ENCODE assay signal across 16 mouse cellular contexts in genomic region chr14:11743726-11744125, GRCm38 (mm10).
DNase-seq lines count a peak whose midpoint lies in the region.
"Had no signal": no experiment of that assay in that cellular context is flagged by ENCODE, and none has a peak within 500 bp of the region (broad histone marks: within the 10 kb centered on the region; RNA-seq: fewer than 3 reads in every experiment).

No protein-coding gene starts in this region.

- peak; percentile 12 to 75 for DNase-seq in adrenal gland, adult (ENCODE audit: inconsistent age in 2 of 2, low spot score in 1 of 2)
- DNase-seq in adrenal gland, postnatal 25 days = no peak
- peak; percentile 18 for DNase-seq in adrenal gland, adult 8-10 months
- no peak for DNase-seq in adrenal gland, adult 18-20 months (ENCODE audit: low spot score in 2 of 2)
- peak; percentile 11 for DNase-seq in lung, postnatal 36 days
- DNase-seq in lung, postnatal 25 days (ENCODE audit: low spot score) = no peak
- DNase-seq in adrenal gland, postnatal 36 days = peak; percentile 10 to 12
- no peak for DNase-seq in kidney, adult 18-20 months
- DNase-seq: B cell, adult 2 months; cerebellum, adult 11 months; cerebellum, adult 18-20 months; cerebellum, adult 8-10 months; cerebellum, adult 9-11 months; cerebellum, postnatal 14 days; cerebellum, postnatal 36 days; embryo, embryonic 11 days had no signal

Comparison
In these comparisons a context has a peak if more than half of its experiments do, and no peak if none do; other contexts are left out.
1. DNase-seq: peak in adrenal gland, adult (2 of 2), adrenal gland, adult 8-10 months (single experiment), lung, postnatal 36 days (single experiment) and adrenal gland, postnatal 36 days (2 of 2); none in adrenal gland, postnatal 25 days (single experiment), adrenal gland, adult 18-20 months (0 of 2), lung, postnatal 25 days (single experiment) and kidney, adult 18-20 months (single experiment).